Mouse (Mus musculus) thymus, adult 2 months (tissue): ENCODE measurements at regions not wholly inside any gene's neighbourhood (a gene's known extent, or its start where the extent isn't known, plus 50 kb on each side); places are given as distances from the start of the nearest gene placed in this dataset.

Source experiments
- CTCF ChIP-seq: fragments of 200-500 bp; IDR thresholded peaks from 2 replicates; pipeline ENCODE4 v1.5.1; 2012; ENCODE audit warnings: mild to moderate bottlenecking, control low read depth, low read length, moderate library complexity, borderline replicate concordance; ENCODE audit not compliant: control insufficient read depth, poor library complexity, insufficient read depth; ENCODE audit errors: extremely low read depth
- POLR2A ChIP-seq: fragments of 200-500 bp; IDR thresholded peaks from 2 replicates; pipeline ENCODE4 v1.6.1; 2012; ENCODE audit warnings: mild to moderate bottlenecking, low read length, control low read depth, moderate library complexity; ENCODE audit not compliant: control insufficient read depth, poor library complexity, insufficient read depth; ENCODE audit errors: extremely low read depth

- TF ChIP-seq POLR2A (no peak), CTCF (peak; percentile 71; the same call in 1 of the 2 replicates)
Observed at GRCm38 (mm10) chr7:135768592-135768991, 52.4 kb upstream of the Mki67 start.
